Mouse (Mus musculus): Measurements from ENCODE around the gene Rhox3h.
"Not testable (repeated sequence)": the region's sequence is repeated elsewhere in the genome, so short reads cannot be mapped to it uniquely, and the experiment has no call there.

Gene Rhox3h

DNA sequence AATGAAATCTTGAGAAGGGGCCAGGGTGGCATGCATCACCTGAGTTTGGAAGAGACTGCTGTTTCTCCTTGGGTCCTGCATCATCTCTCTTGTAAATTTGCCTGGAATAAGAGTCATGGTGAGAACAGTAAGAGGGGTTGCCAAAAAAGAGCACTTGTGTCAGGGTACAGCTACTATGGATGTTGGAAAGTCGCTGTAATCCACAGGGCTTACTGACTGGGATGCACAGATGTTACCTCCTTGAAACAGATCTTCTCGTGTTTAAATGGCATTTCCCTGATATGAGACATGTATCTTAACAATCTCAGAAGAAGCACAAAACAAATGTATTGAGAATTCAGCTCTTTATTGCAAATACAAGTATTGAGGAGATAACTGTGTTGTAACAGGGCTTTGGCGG lies at the start of gene Rhox3h:
Gene Rhox3h (minus strand): TSS at position 101 of the 400 bp plus-strand sequence.
- DNase-seq (ENCODE audit: low read depth, low spot score), result not testable (repeated sequence)

- no peak for DNase-seq (ENCODE audit: low read depth, low spot score)
Measured at GRCm38 (mm10) chrX:37701821-37702387, 33.3 kb upstream of the Rhox3h start.

DNA sequence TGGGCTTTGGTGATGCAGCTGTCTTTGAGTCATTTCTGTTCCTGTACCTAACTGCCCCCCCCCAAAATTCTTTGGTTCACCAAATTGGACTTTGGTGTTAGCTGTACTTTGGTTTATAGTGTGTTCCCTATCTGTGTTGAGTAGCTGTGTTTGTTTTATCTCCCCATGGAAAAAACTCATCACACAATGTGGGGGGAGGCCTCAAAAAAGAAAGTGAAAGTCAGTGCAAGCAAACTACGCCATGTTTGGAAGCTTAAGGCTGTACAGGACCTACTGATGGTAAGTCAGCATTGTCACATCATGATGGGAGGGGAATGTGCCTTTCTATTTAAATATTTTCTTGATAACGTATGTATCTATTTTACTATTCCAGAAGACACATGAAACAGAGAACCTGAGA lies 23.7 kb upstream of the Rhox3h start:
- no peak for DNase-seq (ENCODE audit: low read depth, low spot score)

GRCm38 (mm10) chrX:37683031-37683715 lies 14.6 kb upstream of the Rhox3h start:
- no peak for DNase-seq (ENCODE audit: low read depth, low spot score)

GRCm38 (mm10) chrX:37673177-37673576 lies 4.6 kb upstream of the Rhox3h start, which contains the start of gene Rhox2h:
Rhox2h (minus strand) TSS chrX:37673277.
- not testable (repeated sequence) for DNase-seq (ENCODE audit: low read depth, low spot score)

GRCm38 (mm10) chrX:37651227-37651626 lies 17.3 kb downstream of the Rhox3h start, which contains the start of gene Rhox4g:
Rhox4g (minus strand) TSS chrX:37651327.
- not testable (repeated sequence) for DNase-seq (ENCODE audit: low read depth, low spot score)

- DNase-seq (ENCODE audit: low read depth, low spot score), result not testable (repeated sequence)
Measured at GRCm38 (mm10) chrX:37643370-37643769, 25.2 kb downstream of the Rhox3h start, which contains the start of gene Rhox2g. Rhox2g (minus strand) TSS chrX:37643470.

GRCm38 (mm10) chrX:37628512-37628911 lies 40.1 kb downstream of the Rhox3h start, which contains the start of gene Rhox3g:
Rhox3g (minus strand) TSS chrX:37628612.
- not testable (repeated sequence) for DNase-seq (ENCODE audit: low read depth, low spot score)
